Mouse (Mus musculus) heart, postnatal 4 days (tissue): ENCODE measurements around the gene Scrn2. TPM values are rescaled to one million over a fixed set of nuclear protein-coding genes. Genes with fewer than 3 reads are reported as not detected.
A peak's percentile ranks its signal among the peaks of the same experiment; 100 is the strongest.

ENCODE experiments used
- DNase-seq: peaks from one replicate; pipeline ENCODE4 v3.0.0; 2021
- total RNA-seq, 2 experiments: library from RNA; stranded (reverse); gene quantifications; 2 replicates each; pipeline ENCODE4 v1.2.3; 2021

Scrn2 gene
- 10 to 100 TPM; 12.1 to 15.3 TPM for total RNA-seq

DNA sequence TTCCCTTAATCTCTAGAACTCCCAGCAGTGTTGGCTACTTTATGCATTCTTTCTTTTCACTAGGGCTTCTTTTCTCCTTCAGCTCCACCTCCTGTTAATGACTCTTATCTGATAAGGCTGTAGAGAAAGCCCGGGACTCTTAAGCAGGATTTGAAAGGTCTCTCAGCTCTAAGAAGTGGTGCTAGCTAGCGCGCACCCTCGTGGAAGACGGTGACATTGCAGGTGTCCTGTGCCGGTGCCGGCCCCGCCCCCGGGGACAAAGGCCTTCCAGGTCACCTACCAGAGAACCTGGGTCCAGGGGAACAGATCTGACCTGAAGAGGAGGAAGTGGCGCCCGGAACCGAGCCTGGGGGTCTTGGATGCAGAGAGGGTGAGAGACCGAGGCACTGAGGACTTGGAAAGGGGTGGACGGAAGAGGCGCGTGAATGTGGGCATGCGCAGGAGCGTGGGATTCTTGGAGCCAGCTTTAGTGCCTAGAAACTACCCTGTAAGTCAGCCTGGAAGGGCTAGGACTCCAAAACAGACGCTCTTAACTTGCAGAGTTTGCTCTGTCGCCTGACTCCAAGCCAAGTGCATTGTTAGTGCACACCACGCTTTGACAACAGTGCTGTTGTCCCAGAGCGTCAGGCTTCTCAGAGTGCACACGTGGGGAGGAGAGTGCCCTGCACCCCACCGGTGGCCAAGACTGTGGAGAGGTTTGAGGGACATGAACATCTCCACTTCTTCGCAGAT is at the start of gene Scrn2:
TSS of gene Scrn2 (plus strand) at position 253 of the 732 bp plus-strand sequence.
- peak; percentile 86 for DNase-seq

GRCm38 (mm10) chr11:96980021-96980420 is 49.7 kb upstream of the Scrn2 start:
- DNase-seq: no peak

GRCm38 (mm10) chr11:96981461-96981860 is 48.3 kb upstream of the Scrn2 start:
- DNase-seq: no peak

- DNase-seq: peak; percentile 86
These were observed 47.4 kb upstream of the Scrn2 start for GRCm38 (mm10) chr11:96982355-96982754.

- DNase-seq: no peak
These were observed 46.9 kb upstream of the Scrn2 start, which contains the start of gene Sp2 for GRCm38 (mm10) chr11:96982859-96983258. Gene Sp2 (minus strand): TSS chr11:96982959.

DNA sequence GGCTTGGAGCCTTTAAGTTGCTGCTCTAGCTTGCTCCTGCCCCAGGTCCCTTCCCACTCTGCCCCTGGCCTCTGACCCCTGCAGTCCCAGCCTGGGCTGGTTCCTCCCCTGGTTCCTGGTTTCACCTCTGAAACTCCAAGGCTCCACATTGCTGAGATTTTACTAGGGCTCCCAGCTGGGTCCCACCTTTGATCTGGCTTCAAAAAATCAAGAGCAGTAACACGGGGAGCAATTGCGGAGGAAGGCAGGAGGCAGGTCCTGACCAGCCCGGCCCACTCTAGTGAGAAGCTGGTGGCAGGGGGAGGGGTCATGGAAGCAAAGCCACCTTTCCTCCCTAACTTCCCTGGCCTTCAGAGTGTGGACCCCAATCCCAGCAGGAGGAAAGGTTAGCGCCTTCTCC is 44.8 kb upstream of the Scrn2 start:
- no peak for DNase-seq

GRCm38 (mm10) chr11:96986463-96986862 is 43.3 kb upstream of the Scrn2 start:
- DNase-seq: no peak

DNA sequence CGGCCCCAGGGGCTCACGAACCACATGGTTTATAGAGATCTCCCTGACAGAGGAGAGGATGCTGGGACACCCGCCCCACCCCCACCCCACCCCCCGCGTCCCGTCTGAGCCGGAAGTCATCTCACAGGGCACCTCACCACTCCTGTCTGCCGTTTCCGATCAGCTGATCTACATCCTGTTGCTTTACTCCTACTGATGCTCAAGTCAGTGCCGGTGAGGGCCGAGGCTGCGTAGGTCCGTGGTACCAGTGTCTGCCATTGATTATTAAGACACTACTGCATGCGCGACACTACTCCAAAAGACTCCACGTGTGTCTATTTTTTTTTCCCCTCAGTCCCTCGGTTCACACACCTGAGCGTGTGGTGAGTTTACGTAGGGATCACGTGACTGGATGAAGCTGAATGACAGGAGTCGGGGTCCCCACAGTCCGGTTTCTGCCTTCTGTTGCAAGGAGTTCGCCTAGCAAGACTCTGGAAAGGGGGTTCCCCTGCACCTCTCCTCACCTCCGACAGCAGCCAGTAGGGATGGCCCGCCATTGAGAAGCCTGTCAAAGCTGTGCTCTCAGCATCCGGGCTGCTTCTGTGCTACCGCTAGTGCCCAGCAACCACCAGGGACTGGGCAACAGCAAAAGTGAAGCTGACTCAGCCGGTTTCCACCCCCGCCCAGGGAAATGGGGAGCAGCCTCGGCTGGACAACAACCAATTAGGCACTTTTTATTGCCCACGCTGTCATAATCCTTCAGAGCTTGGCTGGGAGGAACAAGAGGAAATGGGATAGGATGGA is 41.7 kb upstream of the Scrn2 start:
- DNase-seq: no peak

DNA sequence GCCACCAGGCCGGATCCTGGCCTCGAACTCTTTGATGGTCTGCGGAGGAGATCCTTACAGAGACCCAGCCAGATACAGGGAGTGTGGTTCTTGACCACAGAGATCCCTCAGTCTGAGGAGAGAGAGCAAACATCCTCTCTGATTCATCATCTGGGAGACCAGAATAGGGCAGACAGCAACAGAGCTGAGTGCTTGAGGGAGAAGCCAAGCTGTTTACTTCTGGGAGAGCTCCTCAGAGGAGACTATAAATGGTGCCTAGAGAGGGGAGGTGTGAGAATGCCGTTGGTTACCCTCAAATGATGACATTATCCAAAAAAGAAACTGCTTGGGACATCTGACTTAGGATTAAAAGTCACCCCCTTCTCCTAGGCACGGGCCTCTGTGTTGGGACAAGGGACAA is 38.2 kb upstream of the Scrn2 start:
- no peak for DNase-seq

GRCm38 (mm10) chr11:96992722-96993311 is 36.9 kb upstream of the Scrn2 start:
- DNase-seq: no peak

- no peak for DNase-seq
These were observed 34.7 kb upstream of the Scrn2 start for GRCm38 (mm10) chr11:96995031-96995430.

GRCm38 (mm10) chr11:96995836-96996772 is 33.6 kb upstream of the Scrn2 start:
- no peak for DNase-seq

- no peak for DNase-seq
These were observed 32.9 kb upstream of the Scrn2 start for GRCm38 (mm10) chr11:96996773-96997379.

GRCm38 (mm10) chr11:96997380-96997956 is 32.3 kb upstream of the Scrn2 start:
- DNase-seq: peak; percentile 54

GRCm38 (mm10) chr11:97003170-97003569 is 26.6 kb upstream of the Scrn2 start:
- no peak for DNase-seq

DNA sequence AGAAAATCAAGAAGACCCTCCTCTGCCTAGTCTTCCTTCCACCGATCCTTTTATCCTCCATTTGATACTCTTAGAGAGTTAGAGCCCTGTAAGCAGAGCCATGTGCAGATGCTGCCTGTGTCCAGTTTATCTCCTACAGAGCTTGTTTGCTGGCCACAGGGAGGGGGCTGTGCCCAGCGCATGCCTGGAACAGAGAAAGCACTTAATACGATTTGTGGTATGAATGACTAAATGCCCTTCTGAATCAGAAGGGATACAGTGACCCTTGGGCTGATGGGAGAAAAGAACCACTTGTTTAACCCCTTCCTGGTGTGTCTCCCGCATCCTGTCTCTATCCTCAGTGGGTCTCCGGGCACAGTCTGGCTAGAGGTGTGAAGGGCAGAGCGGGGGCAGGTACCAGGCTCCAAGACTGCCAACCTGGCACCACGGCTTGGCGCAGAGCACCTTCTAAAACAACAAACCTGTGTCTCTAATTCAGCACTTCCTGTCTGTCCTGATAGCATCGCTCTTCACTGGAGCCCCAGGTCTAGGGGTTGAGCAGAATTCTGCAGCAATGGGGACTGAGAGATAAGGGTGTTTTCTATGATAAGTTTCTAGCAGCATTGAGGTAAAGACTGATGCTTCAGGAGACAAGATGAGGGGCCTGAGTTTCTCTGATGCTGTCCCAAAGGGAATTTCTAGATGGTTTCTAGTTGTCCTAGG is 22.5 kb upstream of the Scrn2 start:
- DNase-seq: no peak

DNA sequence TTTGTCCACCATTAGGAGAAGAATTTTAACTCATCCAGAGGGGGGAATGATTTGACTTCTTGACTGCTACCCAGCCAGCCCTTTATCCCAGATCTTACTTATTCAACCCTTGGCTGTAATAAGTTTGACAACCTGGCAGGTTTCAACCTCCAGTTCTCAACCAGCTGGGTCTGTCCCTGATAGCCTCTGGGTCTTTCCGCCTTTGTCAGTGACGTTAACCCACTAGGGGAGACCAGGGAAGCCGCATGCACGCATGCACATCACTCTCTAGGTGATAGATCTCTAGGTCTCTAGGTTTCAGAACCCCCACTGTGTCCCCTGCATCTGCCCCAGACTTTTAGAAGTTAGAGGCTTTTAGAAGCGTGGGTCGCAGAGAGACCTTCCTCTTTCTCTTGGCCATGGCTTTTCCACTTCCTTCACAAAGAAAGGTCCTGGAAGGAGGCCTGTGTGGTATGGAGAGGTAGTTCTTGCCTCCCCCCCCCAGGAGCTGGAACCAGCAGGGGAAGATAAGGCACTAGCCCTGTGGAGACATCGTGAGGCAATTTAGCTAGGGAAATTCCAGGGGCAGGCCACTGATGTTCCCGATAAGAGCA is 20.4 kb upstream of the Scrn2 start:
- DNase-seq: no peak

- DNase-seq: no peak
These were observed 16.5 kb upstream of the Scrn2 start, which contains the start of gene Sp6 for GRCm38 (mm10) chr11:97013121-97013670. Gene Sp6 (plus strand): TSS chr11:97013394.

DNA sequence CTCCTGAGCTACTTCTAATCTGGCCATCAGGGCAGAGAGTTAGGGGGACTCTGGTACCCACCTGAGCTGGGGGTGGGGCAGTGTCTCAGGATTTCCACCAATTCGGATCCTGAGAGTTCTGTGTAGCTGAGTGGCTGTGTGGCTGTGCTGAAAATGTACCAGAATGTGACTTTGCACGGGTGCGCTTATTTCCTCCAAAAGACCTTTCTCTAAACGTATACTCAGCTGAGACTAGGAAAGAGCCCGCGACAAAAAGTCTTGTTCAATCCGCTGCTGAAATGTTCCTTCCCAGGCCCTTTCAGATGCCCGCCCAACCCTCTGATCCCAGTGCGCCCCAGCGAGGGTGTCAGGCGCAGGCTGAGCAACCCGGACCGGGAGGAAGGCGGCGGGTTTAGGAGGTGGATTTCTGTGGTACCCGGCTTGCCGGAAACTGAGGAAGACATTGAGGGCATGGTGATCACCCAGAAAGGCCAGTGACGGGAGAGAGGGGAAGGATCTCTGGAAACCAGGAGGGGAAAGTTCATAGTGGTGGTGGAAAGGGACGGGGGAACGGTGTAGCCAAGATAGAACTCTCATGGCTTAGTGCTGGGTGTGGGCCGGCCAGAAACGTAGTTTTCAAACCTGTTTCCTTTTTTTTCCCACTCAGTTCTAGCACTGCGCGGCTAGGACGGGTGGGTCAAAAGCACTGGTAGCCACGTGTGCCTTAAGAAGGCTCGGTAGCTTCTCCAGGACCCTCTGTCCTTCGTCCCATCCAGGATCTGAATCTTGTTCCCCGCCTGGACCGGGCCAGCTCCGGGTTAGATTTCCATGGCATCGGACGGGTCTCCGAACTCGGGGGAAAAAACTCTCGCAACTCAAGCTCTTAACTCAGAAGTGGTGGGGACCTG is 11.8 kb upstream of the Scrn2 start:
- no peak for DNase-seq
